Mouse (Mus musculus): Measurements from ENCODE around the gene Dcaf7. TPM values are rescaled to one million over a fixed set of nuclear protein-coding genes. Genes with fewer than 3 reads are reported as not detected.

Dcaf7 gene
- total RNA-seq, 1 experiment from 2014 or later, result 50.3 TPM

DNA sequence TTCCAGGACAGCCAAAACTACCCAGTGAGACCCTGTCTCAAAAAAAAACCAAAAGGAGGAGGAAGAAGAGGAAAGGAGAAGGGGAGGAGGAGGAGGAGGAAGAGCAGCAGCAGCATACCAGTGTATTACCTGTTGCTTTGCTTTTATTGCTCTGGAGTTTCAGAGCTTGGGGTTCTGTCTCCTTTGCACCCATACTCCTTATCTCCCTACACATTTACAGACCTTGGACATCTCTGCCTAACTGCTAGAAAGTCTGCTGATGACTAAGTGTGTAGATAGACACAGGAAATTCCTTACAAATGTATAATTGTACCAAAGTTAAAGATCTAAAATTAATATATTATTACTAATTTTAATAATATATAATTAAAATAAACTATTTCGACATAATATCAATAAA lies 8.6 kb downstream of the Dcaf7 start:
- no peak for DNase-seq

DNA sequence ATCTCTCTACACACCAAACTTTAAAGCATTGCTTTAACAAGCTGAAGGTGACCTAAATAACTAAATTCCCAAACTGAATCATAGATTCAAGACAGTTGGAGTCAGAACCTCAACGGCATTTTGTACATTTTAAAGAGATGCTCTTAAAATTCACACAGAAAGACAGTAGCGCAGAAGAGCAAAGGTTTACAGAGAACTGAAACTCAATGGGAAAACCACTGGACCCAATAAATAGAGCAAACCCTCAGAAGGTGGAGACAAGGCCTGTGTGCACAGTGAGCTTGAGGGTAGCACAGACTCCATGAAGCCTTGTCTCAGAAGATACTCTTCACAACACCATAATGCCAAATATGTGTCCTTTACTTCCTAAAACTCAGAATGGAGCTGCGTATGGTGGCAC lies 9.1 kb downstream of the Dcaf7 start:
- DNase-seq, result no peak

DNA sequence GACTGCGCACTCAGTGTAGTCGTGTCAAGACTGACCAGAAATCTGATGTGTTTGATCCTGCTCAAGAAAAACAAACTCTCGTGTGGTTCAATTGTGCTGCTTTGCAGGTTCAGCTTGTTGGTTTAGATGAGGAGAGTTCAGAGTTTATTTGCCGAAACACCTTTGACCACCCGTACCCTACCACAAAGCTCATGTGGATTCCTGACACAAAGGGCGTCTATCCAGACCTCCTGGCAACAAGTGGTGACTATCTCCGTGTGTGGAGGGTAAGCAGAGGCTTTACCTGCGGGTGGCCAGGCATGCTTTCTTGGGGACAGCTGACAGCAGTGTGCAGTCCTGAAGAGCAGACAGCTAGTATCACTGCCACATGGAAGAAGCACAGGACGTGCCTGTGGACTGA lies 9.9 kb downstream of the Dcaf7 start:
- no peak for DNase-seq

DNA sequence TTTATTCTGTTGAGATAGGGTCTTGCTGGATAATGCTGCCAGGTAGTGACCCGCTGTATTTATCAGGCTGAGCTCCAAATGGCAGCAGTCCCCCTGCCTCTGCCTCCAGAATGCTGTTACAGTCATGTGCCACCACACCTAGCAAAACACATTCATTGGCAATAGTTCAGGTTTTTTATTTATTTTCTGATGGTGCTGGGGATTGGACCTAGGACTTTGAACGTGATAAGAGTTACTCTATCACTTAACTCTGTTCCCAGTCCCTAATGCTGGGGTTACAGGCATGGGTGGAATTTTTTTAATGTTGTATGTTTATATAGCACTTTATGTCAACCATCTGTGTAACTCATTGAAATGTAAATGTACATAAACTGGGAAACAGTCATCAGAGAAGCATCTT lies 17.2 kb downstream of the Dcaf7 start:
- DNase-seq, result no peak

DNA sequence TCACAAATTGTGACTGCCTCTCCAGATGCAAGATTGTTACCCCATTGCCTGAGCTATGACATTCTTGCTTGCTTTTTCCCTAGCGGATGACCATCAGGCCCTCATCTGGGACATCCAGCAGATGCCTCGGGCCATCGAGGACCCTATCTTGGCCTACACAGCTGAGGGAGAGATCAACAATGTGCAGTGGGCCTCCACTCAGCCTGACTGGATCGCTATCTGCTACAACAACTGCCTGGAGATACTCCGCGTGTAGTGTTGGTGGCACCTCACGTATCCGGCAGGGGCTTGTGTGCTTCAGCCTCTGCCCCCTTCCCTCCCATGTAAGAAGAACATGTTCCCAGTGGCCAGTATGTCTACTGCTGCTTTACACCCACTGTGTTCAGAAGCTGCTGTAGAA lies 17.9 kb downstream of the Dcaf7 start:
- no peak for DNase-seq

DNA sequence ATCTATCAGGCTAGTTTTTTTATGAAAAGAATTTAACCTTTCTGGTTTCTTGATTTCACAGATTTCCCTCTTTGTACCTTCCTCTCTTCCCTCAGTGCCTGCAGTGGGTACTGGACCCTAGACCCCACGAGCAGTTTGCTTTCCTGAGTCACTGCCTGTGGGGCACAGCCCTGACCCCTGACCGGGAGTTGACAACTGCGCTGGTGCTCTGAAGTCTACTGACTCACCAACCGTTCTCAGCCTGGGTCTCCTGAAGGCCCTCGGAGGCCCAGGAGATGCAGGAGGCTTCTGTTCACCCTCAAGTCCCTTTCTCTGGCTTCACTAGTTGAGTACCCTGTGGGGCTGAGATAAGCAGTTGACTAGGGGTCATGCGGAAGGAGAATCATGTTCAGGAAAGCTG lies 18.7 kb downstream of the Dcaf7 start:
- peak; percentile 31 for DNase-seq

DNA sequence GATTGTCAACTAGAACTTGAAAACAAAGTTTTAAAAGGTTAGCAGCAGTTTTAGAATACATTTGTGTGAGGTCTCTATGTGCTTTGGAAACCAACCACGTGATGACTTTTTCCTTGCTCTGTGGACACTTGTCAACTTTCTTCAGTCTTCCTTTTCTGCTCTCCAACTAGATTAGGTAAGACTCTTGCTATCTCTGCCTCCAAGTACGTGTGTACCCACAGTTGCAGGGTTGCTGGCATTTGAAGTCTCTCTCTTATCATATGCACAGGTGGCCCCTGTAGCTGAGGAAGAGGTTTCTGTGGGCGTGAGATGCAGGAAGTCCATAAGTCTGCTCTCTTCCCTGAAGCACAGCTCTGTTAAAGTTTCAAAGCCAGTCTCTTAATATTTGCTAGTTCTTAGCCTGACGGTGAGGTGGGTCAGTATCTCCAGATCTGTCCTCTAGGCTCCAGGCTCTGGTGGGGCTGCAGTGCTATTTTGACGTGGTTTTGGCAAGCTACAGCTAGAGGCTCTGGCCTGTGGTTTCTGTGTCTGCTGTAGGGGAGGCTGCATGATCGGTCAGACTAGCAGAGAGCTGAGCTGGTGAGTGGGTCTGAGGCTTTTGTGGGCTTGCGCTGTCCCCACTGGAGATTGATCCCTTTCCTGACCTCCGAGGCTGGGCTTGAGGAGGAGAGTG lies 20.3 kb downstream of the Dcaf7 start:
- no peak for DNase-seq

DNA sequence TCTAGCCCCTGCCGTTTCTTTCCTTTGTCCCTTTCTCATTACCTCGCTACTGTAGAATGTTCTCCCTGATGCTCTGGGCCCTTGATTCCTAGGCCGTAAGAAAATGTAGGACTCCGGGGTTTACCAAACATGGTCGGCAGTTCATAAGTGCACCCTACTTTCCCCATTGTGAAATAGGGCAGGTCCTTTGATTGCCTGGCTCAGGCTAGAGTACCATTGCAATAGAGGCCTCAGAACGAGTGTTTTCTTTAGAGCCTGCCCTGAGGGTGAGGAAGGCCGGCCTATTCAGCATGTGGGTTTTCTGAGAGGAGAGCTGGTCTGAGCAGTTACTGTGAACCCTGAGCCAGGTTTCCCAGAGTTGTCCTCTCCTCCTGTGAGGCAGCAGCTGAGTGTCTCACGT lies 21.3 kb downstream of the Dcaf7 start:
- DNase-seq, result no peak

DNA sequence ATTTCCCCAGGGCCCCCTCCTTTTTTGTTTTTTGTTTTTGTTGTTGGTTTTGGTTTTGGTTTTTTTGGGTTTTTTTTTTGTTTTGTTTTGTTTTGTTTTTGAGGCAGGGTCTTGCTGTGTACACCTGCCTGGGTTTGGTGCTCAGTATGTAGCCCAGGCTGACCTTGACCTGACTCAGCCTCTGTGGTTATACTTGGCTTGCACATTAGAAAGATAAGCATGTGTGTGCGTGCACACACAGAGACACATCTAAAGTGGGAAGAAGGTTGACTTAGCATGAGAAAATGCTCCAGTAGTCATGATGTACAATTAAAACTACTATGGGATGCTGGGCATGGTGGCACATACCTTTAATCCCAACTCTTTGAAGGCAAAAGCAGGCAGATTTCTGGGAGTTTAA lies 23.9 kb downstream of the Dcaf7 start:
- DNase-seq, result no peak

DNA sequence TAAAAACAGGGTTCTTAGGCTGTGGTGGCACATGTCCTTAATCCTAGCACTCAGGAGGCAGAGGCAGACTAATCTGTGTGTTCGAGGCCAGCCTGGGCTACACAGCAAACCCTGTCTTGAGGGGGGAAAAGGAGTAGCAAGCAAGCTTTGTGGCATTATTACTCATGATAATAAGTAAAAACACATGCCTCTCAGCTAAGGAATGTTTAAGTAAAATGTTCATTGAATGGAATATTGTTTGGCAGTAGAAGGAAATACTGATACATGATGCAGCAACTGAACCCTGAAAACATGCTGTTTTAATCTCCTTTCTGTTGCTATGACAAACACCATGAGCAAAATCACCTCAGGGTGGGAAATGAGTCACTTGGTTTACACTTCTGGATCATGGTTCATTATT lies 24.6 kb downstream of the Dcaf7 start:
- DNase-seq, result no peak

DNA sequence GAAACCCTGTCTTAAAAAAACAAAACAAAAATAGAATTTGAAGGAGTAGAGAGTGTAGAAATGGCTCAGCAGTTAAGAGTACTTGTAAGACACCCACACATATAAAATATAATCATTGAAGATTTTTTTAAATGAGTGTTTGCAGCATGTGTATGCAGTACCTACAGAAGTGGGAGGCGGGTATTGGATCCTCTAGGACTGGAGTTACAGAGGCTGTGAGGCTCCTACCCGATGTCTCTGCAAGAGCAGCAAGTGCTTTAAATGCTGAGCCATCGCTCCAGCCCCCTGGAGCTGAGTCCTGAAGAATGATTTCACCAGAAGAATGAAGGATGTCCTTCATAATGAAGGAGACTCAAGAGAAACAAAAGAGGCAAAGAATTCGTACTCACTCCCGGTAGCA lies 27.1 kb downstream of the Dcaf7 start:
- DNase-seq, result no peak

DNA sequence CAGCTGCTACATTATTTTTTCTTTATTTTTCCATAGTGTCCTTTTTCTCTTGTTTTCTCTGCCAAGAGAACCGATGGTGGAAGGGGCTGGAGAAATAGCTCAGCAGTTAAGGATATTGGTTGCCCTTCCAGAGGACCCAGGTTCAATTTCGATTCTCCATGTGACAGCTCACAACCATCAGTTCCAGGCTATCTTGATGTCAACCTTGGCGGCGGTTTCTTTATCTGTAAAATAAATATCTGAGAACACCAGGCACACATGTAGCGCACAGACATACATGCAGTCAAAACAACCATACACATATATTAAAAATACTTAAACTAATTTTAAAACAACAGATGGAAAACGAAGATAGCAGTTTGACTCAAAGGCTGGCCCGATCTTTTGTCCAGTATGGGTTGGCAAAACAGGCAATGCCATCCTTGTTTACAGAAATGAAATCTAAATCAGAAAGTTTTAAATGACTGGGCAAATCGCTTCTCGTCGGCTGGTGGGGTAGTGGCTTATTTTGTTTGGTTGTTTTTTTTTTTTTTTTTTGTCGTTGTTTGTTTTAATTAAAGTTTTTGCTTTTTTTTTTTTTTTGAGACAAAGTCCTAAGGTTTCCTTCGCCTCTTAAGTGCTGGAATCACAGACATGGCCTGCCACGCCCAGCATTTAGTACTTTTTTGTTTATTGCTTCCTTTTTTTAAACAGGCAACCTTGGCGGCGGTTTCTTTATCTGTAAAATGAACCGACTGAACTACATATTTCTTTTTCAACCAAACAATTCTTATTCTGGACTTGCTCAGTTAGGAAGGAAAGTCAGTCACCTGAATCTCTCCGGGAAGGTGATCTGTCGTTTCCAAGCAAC lies 28.6 kb downstream of the Dcaf7 start:
- no peak for DNase-seq

DNA sequence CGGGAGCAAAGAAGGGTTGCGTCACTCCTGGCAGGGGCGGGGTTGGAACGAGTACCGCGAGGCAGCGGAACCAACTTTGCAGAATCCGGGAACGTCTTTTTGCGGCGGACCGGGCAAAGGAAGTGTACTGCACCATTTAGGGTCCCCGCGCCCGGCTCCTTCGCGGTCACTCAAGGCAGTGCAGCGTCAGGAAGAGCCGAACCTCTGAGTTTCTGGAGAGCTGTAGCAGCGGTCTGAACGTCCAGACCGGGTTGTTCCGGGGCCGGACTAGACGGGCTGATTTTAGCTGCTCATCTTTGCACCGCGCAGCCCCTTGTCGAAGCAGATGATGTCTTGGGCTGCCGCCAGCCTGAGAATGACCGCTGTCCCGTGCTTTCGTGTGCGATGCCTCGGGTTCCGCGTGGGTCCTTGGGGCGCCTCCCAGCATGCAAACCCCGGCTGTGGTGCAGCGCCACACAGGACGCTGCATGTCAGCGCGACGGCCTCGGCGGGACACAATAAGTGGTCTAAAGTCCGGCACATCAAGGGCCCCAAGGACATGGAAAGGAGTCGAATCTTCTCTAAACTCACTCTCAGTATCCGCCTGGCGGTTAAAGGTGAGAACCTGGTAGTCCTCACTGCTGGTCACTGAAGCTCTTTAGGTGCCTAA lies 29.4 kb downstream of the Dcaf7 start, which contains the start of gene Taco1:
TSS of gene Taco1 (plus strand) at position 139 of the 649 bp plus-strand sequence.
- DNase-seq, result peak; percentile 97

DNA sequence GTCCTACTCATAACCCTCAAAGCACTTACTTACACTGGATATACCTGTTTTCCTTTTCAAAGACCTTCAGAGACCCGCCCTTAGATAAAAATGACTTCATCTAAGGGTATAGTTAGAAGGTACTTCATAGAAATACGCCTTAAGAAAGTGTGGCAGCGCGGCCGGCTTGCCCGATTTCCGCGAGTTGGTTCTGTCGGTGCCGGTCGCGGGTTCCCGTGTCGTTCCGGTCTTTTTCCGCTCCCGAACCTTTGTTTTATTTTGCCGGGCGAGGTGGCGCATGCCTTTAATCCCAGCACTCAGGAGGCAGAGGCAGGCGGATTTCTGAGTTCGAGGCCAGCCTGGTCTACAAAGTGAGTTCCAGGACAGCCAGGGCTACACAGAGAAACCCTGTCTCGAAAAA lies 29.9 kb downstream of the Dcaf7 start:
- DNase-seq, result peak; percentile 47

DNA sequence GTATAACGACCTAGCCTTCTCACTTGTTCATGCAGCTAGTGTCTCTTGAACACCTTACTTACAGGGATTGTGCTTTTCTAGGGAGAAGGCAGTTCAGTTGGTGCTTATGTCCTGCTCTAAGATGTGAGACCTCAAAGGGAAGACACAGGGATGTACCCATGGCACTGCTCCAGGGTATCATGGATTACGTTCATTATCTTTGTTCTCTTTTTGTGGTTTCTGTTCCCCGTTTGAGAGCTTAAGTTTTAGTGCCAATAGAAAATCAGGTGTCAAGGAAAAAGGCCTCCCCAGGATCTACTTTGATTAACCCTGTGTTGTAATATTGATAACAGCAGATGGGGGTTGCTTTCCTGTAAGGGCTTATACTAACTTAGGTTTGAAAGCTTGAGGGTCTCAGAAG lies 37.1 kb downstream of the Dcaf7 start:
- DNase-seq, result no peak

DNA sequence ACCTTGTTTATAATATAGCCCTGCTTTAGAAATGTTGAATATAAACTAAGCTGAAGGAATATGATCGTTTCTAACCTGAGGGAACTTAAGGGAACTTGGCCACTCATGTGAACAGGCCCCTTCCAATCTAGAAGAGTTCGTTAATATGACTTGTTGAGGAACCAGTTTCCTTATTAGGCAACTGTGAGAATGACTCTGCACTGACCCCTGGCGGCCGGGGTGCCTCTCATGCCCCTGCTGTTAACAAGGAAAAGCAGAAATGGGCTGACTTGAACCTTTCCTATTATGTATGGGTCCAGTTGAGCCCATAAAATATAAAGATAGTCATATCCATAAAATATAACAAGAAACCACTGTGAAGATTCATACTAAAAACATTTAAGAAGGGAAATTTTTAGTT lies 39.6 kb downstream of the Dcaf7 start:
- peak; percentile 87 for DNase-seq

DNA sequence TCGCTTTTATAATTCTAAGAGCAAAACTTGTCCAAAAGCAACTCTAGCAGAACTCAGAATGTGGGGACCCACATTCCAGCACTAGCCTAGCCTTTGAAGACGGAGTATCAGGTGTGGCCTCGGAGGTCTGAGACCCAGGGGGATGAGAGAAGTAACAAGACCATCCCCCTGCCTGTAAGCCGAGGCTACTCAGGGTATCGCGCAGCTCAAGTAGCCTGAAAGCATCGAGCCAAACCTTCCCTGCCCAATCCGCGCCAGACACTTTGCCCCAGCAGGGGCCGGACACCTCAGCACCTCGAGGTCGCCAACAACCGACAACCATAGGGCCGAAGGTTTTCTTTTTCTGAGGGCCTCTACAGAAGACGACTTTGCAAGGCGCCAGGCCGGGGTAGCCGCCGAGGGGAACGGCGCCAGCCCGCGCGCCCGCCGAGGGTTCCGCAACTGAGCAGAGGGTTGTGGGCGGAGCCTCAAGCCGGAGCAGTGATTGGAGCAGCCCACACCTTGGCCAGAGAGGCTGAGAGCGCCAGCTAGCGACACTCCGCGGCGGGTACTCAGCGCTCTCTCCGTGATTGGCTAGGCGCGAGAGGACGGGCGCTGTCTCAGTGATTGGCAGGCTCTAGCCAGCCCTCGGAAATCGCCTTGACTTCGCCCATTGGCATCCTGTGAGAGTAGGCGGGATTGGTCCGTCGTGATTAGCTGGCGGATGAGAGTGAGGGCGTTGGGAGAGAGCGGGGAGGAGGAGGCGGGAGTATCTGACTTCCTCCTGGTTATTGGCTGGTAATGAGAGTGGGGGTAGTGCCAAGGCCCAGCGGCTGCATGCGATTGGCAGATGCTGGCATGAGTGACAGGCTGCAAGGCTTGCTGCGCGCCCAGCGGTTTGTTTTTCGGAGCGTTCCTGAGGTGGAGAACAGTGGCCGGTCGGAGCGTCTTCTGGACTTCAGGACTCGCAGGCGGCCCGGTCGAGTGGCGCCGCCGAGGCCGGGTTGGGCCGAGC lies 47.3 kb downstream of the Dcaf7 start, which contains the start of gene Map3k3:
TSS of gene Map3k3 (plus strand) at position 906 of the 994 bp plus-strand sequence.
- DNase-seq, result peak; percentile 99

DNA sequence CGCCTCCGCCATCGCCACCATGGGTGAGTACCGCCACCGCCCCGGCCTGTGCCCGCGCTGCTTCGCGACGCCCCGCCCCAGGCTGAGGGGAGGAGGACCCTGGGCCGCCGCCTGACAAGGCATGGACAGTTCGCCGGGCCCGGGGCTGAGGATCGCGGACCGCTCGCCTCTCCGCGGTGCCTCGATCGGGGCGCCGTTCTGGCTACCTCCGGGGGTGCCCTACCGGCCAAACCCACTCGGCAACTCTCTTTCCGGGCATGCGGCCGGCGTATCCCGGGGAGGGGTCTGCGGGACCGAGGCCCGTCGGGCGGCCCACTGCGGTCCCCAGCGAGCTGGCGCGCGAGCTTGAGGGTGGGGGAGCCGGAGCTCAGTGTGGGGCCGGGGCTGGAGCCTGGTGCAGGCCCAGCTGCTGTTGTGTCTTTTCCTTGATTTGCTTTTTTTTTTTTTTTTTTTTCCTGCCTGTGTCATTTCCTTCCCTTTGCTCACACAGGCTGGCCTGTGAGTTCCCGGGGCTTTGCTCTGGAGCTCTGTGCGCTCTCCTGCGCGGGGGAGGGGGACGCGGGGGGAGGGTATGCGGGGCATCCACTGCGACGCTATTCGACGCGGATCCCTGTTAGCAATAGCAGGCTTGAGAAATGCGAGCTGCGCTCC lies 48.4 kb downstream of the Dcaf7 start:
- DNase-seq, result peak; percentile 92

DNA sequence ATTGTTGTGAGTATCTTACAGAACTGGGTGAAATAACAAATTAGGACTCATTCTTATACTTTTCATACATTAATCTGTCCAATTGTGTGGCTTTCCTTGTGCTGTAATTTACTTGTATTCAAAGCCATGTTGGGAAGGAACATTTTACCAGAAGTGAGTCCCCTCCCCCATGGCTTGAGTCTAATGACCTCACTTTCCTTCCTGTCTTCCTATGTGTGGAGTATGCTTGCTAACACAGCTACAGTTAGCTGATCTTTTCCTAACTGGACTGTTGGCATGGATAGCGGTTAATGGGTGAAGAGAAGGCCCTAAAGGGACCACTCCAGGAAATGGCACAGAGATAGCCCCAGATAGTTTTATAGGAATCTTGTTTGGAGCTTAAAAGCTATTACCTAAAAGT lies 61.6 kb downstream of the Dcaf7 start:
- DNase-seq, result peak; percentile 17

DNA sequence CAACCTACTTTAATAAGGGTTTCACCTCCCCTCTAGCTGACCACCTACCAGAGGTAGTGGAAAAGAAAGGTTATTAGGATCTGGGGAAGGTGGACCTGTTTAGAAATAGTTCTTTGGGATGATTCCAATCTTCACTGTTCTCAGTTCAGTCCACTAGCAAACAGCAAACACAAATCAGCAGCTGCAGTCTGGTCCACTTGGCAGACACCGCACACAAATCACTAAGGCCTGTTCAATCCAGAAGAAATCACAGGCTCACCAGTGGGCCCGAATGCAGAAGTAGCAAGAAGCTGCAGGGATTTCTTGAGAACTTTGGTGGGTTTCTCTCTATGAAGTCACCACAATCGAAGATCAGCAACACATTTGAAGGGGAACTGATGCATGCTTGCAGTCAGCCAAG lies 66.2 kb downstream of the Dcaf7 start:
- no peak for DNase-seq

DNA sequence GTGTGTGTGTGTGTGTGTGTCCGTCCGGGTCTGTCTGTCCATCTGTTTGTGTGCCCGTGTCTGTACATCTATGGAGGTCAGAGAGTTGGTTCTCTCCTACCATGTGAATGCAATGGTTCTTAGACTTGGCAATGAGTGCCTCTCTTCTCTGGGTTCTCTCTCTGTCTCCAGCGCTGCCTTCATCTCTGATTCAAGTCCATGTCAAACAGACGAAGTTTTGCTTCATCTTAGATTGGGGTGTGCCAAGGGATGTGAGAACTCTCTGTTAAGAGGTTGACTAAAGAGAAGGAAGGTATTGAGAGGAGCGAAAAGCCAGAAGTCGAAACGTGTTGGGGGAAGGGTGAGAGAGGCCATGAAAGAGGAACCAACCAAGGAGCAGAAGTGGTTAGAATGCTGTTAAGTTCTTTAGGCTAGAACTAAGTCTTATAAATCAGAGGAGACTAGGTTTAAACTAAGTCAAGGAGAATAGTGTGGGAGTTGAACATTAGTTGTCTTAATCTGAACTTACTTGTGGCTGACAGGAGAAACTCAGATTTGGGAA lies 69.4 kb downstream of the Dcaf7 start:
- DNase-seq, result no peak

Data from adrenal gland, postnatal 14 days (tissue).